Mouse (Mus musculus): Measurements from ENCODE around the gene Lrrc20. TPM values are rescaled to one million over a fixed set of nuclear protein-coding genes. Genes with fewer than 3 reads are reported as not detected.

Lrrc20 gene
- polyA plus RNA-seq, 1 experiment, result 7.2 TPM

DNA sequence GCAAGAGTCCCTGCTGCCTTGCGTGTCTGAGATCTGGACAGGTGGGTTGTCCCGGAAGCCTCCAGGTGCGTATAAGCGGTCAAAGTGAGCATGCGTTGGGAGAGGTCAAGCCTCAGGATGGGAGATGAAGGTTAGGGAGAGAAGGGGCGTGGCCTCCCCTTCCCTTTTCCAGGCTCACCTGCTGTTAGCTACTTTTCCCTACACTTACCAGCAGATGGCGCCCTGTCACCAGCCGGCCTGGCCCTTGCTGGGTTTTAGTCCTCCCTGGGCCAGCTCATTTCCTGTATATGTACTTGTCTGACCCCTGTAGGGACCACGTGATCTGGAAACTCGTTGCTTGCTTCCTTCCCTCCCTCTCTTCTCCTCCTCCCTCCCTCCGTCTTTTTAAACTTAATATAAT is 16.4 kb downstream of the Lrrc20 start:
- Histone ChIP-seq H3K4me3 (replicated peaks; ENCODE audit: control insufficient read depth, low read depth, low read length) (no peak overlapping the region), H3K4me1 (ENCODE audit: control insufficient read depth, insufficient read depth, low read length) (no peaks in the 10 kb centered on the region), H3K27ac (ENCODE audit: control insufficient read depth, insufficient read depth, low read depth, low read length, poor library complexity) (peak overlapping the region; percentile 65; the same call in 1 of the 2 replicates)
- 0 out of 2 replicates have a peak, but pooled peaks have one; percentile 18 for TF ChIP-seq POLR2A (IDR thresholded peaks at IDR 0.05; ENCODE audit: borderline replicate concordance, control insufficient read depth, low read depth, low read length)
- peak; percentile 97 for TF ChIP-seq CTCF (IDR thresholded peaks at IDR 0.05; ENCODE audit: control insufficient read depth, insufficient read depth, low read length)
- WGBS, result 20% methylated on average over 11 of the region's 11 CpGs

DNA sequence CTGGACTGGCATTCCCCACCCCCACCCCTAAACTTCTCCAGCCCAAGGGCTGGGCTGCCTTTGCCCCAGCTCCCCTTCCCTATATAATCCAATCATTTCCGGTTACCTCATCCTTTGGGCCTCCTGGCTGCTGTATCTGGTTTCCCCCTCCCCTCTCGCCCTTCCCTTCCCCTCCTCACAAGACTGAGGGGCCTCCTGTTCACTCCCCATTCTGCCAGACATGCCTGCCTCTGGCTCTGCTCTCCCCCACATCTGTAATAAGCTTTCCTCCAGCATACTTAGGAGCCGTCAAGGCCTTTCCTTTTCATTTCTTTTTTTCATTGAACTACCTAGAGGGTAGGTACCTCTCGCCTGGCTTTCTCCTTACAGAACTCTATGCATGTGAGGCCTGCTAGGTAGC is 19.9 kb downstream of the Lrrc20 start:
- Histone ChIP-seq H3K4me1 (ENCODE audit: control insufficient read depth, insufficient read depth, low read length) (no peaks in the 10 kb centered on the region), H3K4me3 (replicated peaks; ENCODE audit: control insufficient read depth, low read depth, low read length) (no peak overlapping the region), H3K27ac (ENCODE audit: control insufficient read depth, insufficient read depth, low read depth, low read length, poor library complexity) (no peak overlapping the region)
- 74% methylated on average over 4 of the region's 4 CpGs for WGBS
- TF ChIP-seq POLR2A (IDR thresholded peaks at IDR 0.05; ENCODE audit: borderline replicate concordance, control insufficient read depth, low read depth, low read length) (no peak), CTCF (IDR thresholded peaks at IDR 0.05; ENCODE audit: control insufficient read depth, insufficient read depth, low read length) (no peak)

DNA sequence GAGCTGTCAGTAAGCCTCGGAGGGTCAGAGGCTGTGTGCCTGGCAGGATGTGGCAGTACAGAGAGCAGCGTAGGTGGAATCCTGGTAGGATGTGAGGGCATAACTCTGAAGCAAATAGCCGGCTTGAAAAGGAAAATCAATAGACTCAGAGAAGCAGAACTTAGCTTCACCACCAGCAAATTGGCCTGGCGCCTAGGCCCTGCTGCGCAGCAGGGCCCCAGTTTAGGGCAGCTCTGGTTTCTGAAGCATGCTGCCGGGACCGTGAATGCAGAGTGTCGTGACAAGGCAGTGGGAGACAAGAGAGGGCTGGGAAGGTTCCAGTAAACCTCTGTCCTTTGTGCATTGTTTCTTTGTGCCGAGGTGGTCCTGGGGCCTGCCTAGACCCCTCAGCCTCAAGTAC is 20.6 kb downstream of the Lrrc20 start:
- 62% methylated on average over 9 of the region's 9 CpGs for WGBS
- H3K27ac ChIP-seq (ENCODE audit: control insufficient read depth, insufficient read depth, low read depth, low read length, poor library complexity), result no peak overlapping the region
- no peak overlapping the region for H3K4me3 ChIP-seq (replicated peaks; ENCODE audit: control insufficient read depth, low read depth, low read length)
- H3K4me1 ChIP-seq (ENCODE audit: control insufficient read depth, insufficient read depth, low read length), result no peaks in the 10 kb centered on the region
- TF ChIP-seq POLR2A (IDR thresholded peaks at IDR 0.05; ENCODE audit: borderline replicate concordance, control insufficient read depth, low read depth, low read length) (no peak), CTCF (IDR thresholded peaks at IDR 0.05; ENCODE audit: control insufficient read depth, insufficient read depth, low read length) (no peak)

DNA sequence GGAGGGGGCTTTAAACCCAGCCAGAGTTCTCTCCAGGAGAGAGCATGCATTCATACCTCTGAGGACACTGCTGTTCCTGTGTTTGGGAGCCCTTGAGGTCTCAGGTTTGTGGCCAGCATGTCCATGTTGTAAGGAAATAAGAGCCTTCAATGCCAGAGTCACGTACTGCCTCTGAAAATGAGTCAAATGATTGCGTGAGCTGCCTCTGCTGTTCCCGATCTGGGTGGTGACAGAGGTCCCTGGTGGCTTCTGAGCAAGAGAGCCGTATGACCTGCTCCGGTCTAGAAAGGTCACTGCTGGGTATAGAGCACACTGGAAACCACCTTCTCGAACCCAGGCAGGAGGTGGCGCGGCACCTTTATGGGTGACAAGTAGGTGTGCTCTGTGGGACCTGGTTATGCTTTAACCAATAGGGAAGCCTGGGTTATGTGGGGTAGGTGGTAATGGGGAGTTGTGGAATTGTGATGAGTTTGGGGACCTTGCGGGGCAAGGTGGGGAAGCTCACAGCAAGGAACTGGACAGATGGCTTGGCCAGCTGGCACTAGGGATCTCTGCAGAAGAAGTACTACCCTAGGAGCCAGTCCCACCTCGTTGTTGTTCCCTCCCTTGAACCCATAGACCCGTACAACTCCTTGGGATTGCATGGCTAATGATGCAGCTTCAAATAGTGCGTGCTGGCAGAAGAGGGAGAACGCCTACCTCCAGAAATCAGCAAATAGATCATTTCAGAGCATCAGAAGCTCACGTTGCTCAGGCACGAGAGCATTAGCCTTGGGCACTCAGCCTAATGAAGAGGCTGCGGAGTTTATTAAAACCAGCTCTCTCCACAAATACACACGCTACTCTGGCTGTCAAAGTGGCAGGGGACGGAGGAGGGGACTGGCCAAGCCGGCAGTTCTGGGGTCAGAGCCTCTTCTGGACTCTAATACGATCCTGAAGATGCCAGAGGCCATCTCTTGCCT is 24.2 kb downstream of the Lrrc20 start:
- TF ChIP-seq CTCF (IDR thresholded peaks at IDR 0.05; ENCODE audit: control insufficient read depth, insufficient read depth, low read length) (no peak), POLR2A (IDR thresholded peaks at IDR 0.05; ENCODE audit: borderline replicate concordance, control insufficient read depth, low read depth, low read length) (no peak)
- Histone ChIP-seq H3K4me3 (replicated peaks; ENCODE audit: control insufficient read depth, low read depth, low read length) (no peak overlapping the region), H3K27ac (ENCODE audit: control insufficient read depth, insufficient read depth, low read depth, low read length, poor library complexity) (no peak overlapping the region), H3K4me1 (ENCODE audit: control insufficient read depth, insufficient read depth, low read length) (no peaks in the 10 kb centered on the region)
- WGBS, result 87% methylated on average over 20 of the region's 20 CpGs

DNA sequence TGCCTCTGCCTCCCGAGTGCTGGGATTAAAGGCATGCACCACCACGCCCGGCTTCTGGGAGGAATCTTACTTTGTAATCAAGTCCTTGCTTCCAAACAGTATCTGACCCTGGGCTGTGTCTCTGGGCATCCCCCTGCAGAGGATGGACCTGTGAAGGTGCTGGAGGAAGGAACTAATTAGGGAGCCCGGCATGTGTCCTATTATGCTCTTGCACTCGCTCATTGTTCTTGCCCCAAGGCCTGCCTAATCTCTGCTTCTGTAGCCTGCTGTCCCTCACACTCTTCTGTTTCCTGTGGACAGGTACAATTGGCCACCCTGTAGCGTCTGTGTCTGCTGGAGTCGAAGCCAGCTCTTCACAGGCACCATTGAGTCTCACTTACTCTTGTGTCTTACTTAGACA is 25.2 kb downstream of the Lrrc20 start:
- 85% methylated on average over 7 of the region's 7 CpGs for WGBS
- H3K27ac ChIP-seq (ENCODE audit: control insufficient read depth, insufficient read depth, low read depth, low read length, poor library complexity), result no peak overlapping the region
- no peak overlapping the region for H3K4me3 ChIP-seq (replicated peaks; ENCODE audit: control insufficient read depth, low read depth, low read length)
- no peaks in the 10 kb centered on the region for H3K4me1 ChIP-seq (ENCODE audit: control insufficient read depth, insufficient read depth, low read length)
- TF ChIP-seq CTCF (IDR thresholded peaks at IDR 0.05; ENCODE audit: control insufficient read depth, insufficient read depth, low read length) (no peak), POLR2A (IDR thresholded peaks at IDR 0.05; ENCODE audit: borderline replicate concordance, control insufficient read depth, low read depth, low read length) (no peak)

DNA sequence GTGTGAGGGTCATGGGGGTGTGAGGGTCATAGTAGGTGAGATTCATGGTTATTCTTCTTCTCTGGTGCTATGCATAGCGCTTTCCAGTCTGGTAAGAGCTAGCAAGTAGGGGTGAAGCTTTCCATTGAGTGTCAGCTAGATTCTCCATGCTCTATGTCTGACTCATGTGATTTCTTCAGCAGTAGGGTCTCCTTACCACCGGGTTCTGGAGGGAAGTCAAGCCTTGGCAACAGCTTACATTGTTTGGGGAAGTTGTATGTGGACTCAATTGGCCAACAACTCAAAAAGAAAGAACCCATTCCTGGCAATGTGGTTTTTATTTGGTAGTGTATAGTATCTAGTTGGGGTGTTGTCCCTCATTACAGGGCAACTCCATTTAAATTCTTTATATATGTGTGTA is 28.5 kb downstream of the Lrrc20 start:
- TF ChIP-seq CTCF (IDR thresholded peaks at IDR 0.05; ENCODE audit: control insufficient read depth, insufficient read depth, low read length) (no peak), POLR2A (IDR thresholded peaks at IDR 0.05; ENCODE audit: borderline replicate concordance, control insufficient read depth, low read depth, low read length) (no peak)
- no peaks in the 10 kb centered on the region for H3K4me1 ChIP-seq (ENCODE audit: control insufficient read depth, insufficient read depth, low read length)
- H3K4me3 ChIP-seq (replicated peaks; ENCODE audit: control insufficient read depth, low read depth, low read length), result no peak overlapping the region
- no peak overlapping the region for H3K27ac ChIP-seq (ENCODE audit: control insufficient read depth, insufficient read depth, low read depth, low read length, poor library complexity)
- WGBS, result 56% methylated on average over 2 of the region's 2 CpGs

DNA sequence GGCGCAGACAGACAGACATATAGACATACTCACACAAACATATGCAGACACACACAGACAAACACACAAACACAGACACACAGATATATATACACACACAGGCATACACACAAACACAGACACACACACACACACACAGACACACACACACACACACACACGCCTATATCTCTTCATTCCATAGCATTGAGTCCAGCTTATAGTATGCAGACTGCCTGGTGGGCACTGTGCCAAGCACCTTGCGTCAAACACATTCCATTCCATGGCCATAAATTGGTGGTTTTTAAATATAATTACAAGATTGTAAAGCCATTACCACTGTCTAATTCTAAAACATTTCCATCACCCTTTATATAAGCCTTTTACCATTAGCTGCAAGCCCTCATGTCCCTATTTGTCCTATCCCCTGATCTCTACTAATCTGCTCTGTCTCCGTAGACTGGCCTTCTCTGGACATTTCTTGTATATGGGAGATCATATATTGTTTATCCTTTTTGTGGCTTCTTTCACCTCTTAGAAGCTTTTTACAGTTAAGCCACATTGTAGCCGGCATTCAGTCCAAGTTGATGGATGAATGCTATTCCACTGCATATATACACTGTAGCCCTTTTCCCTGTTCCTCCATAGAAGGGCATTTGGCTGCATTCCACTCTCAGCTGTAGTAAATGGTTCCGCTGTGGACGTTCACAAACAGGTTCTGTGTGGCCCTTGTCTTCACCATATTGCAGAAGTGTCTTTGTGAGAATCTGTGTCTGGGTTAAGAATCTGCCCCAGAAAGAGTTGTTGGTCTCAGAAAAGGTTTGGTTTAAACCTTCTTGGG is 31.0 kb downstream of the Lrrc20 start:
- H3K4me1 ChIP-seq (ENCODE audit: control insufficient read depth, insufficient read depth, low read length), result no peaks in the 10 kb centered on the region
- no peak overlapping the region for H3K4me3 ChIP-seq (replicated peaks; ENCODE audit: control insufficient read depth, low read depth, low read length)
- TF ChIP-seq CTCF (IDR thresholded peaks at IDR 0.05; ENCODE audit: control insufficient read depth, insufficient read depth, low read length) (no peak), POLR2A (IDR thresholded peaks at IDR 0.05; ENCODE audit: borderline replicate concordance, control insufficient read depth, low read depth, low read length) (no peak)
- 88% methylated on average over 7 of the region's 7 CpGs for WGBS
- H3K27ac ChIP-seq (ENCODE audit: control insufficient read depth, insufficient read depth, low read depth, low read length, poor library complexity), result no peak overlapping the region

DNA sequence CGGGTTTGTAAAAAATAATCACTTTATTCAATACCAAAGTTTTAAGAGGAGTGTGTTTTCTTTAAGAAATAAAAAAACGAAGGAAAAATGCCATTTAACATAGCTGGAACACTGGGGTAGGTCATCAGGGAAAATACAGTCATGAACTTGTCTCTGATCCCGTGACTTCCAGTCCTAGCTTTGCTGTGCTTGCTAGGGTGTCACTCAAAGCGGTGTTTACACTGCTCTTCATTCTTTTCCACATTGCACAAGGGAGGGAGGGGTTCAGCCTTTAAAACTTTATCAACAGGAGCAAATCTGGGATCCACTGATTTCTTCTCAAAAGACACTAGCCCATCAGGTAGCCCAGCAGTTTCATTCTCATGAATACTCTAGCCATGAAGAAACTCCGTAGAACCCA is 34.3 kb downstream of the Lrrc20 start:
- Histone ChIP-seq H3K4me3 (replicated peaks; ENCODE audit: control insufficient read depth, low read depth, low read length) (no peak overlapping the region), H3K4me1 (ENCODE audit: control insufficient read depth, insufficient read depth, low read length) (no peaks in the 10 kb centered on the region), H3K27ac (ENCODE audit: control insufficient read depth, insufficient read depth, low read depth, low read length, poor library complexity) (no peak overlapping the region)
- TF ChIP-seq POLR2A (IDR thresholded peaks at IDR 0.05; ENCODE audit: borderline replicate concordance, control insufficient read depth, low read depth, low read length) (no peak), CTCF (IDR thresholded peaks at IDR 0.05; ENCODE audit: control insufficient read depth, insufficient read depth, low read length) (no peak)
- 82% methylated on average over 5 of the region's 5 CpGs for WGBS

Data from bone marrow, adult 2 months (tissue).